Comparison of ENCODE assay signal across 23 mouse cellular contexts in genomic region chr5:127375654-127376053, GRCm38 (mm10).
"Had no signal": no experiment of that assay in that cellular context is flagged by ENCODE, and none has a peak within 500 bp of the region (broad histone marks: within the 10 kb centered on the region; RNA-seq: fewer than 3 reads in every experiment).

No protein-coding gene starts in this region.

- H3K9me3 ChIP-seq: limb, embryonic 15.5 days; lung, embryonic 15.5 days; midbrain, embryonic 13.5 days; neural tube, embryonic 13.5 days; stomach, embryonic 15.5 days had no signal

- H3K4me1 ChIP-seq: liver, embryonic 12.5 days; liver, embryonic 15.5 days; stomach, embryonic 15.5 days had no signal

- ATAC-seq: intestine, postnatal 0 days; liver, embryonic 12.5 days; midbrain, embryonic 13.5 days; midbrain, embryonic 16.5 days had no signal

- H3K9ac ChIP-seq: limb, embryonic 12.5 days; limb, embryonic 15.5 days; liver, embryonic 12.5 days; liver, embryonic 15.5 days; lung, embryonic 15.5 days; midbrain, embryonic 13.5 days; neural tube, embryonic 13.5 days; stomach, embryonic 15.5 days had no signal

- H3K27me3 ChIP-seq: limb, embryonic 12.5 days; limb, embryonic 15.5 days; liver, embryonic 12.5 days; liver, embryonic 15.5 days; lung, embryonic 15.5 days; neural tube, embryonic 13.5 days; stomach, embryonic 15.5 days had no signal

- DNase-seq: kidney, adult 2 months; kidney, postnatal 25 days; layer of hippocampus, adult 9-11 months; left cerebral cortex, postnatal 4 days; lung, adult 18-20 months; lung, postnatal 10 days; lung, postnatal 36 days; retina, postnatal 1 day; spleen, adult 18-20 months; thymus, postnatal 25 days had no signal

- H3K4me2 ChIP-seq: limb, embryonic 12.5 days; limb, embryonic 15.5 days; liver, embryonic 12.5 days; liver, embryonic 15.5 days; lung, embryonic 15.5 days; midbrain, embryonic 13.5 days; neural tube, embryonic 13.5 days; stomach, embryonic 15.5 days had no signal

- H3K27ac ChIP-seq: kidney, postnatal 0 days; layer of hippocampus, adult 2 months; limb, embryonic 12.5 days; limb, embryonic 15.5 days; liver, embryonic 12.5 days; liver, embryonic 15.5 days; midbrain, embryonic 13.5 days; neural tube, embryonic 13.5 days; stomach, embryonic 15.5 days had no signal

- H3K36me3 ChIP-seq: limb, embryonic 12.5 days; limb, embryonic 15.5 days; liver, embryonic 12.5 days; liver, embryonic 15.5 days; lung, embryonic 15.5 days; midbrain, embryonic 13.5 days; neural tube, embryonic 13.5 days; stomach, embryonic 15.5 days had no signal

- H3K4me3 ChIP-seq: layer of hippocampus, adult 2 months; limb, embryonic 12.5 days; limb, embryonic 15.5 days; liver, embryonic 12.5 days; liver, embryonic 15.5 days; lung, embryonic 15.5 days; midbrain, embryonic 13.5 days; myocyte; neural tube, embryonic 13.5 days; stomach, embryonic 15.5 days had no signal
